Mouse (Mus musculus) liver, postnatal 0 days (tissue): Measurements from ENCODE around the gene Vps45. TPM values are rescaled to one million over a fixed set of nuclear protein-coding genes. Genes with fewer than 3 reads are reported as not detected.
A peak's percentile ranks its signal among the peaks of the same experiment; 100 is the strongest.

Experiments
- ATAC-seq: fragments of 200-750 bp; cut with Nextera tagmentation; 2 replicates; pipeline ENCODE4 v1.8.0; 2017; ENCODE audit warnings: mild to moderate bottlenecking, moderate library complexity
- DNase-seq: peaks from one replicate; pipeline ENCODE4 v3.0.0-alpha.2; 2016
- H3K27ac ChIP-seq: fragments of 300-500 bp; sonication (generic); 2 replicates; pipeline ENCODE4 v1.5.1; 2014; ENCODE audit warnings: antibody characterized with exemption, moderate library complexity, mild to moderate bottlenecking, low read depth
- H3K27me3 ChIP-seq: fragments of 300-500 bp; sonication (generic); 2 replicates; pipeline ENCODE4 v1.6.1; 2014; ENCODE audit warnings: low read length, control low read depth, mixed read lengths; ENCODE audit not compliant: insufficient read depth
- H3K36me3 ChIP-seq: fragments of 300-500 bp; sonication (generic); replicated peaks from 2 replicates; pipeline ENCODE4 v1.6.1; 2014; ENCODE audit warnings: mild to moderate bottlenecking, control low read depth, low read length, moderate library complexity, mixed read lengths; ENCODE audit not compliant: insufficient read depth
- H3K4me1 ChIP-seq: fragments of 300-500 bp; sonication (generic); 2 replicates; pipeline ENCODE4 v1.6.1; 2014; ENCODE audit warnings: antibody characterized with exemption, mild to moderate bottlenecking, control low read depth; ENCODE audit not compliant: insufficient read depth
- H3K4me2 ChIP-seq: fragments of 300-500 bp; sonication (generic); 2 replicates; pipeline ENCODE4 v1.6.1; 2014; ENCODE audit warnings: low read depth, mild to moderate bottlenecking, low read length, moderate library complexity, mixed read lengths
- H3K4me3 ChIP-seq: fragments of 300-500 bp; sonication (generic); 2 replicates; pipeline ENCODE4 v1.5.1; 2014; ENCODE audit warnings: low read depth, low read length
- H3K9ac ChIP-seq: fragments of 300-500 bp; sonication (generic); replicated peaks from 2 replicates; pipeline ENCODE4 v1.6.1; 2014; ENCODE audit warnings: mild to moderate bottlenecking, moderate library complexity
- H3K9me3 ChIP-seq: fragments of 300-500 bp; sonication (generic); 2 replicates; pipeline ENCODE4 v1.6.1; 2016; ENCODE audit warnings: mild to moderate bottlenecking, control low read depth, low read length, mixed read lengths
- CTCF ChIP-seq: sonication (generic); IDR thresholded peaks from 2 replicates; pipeline ENCODE4 v1.5.1; 2016; ENCODE audit warnings: antibody characterized with exemption, low read depth
- EP300 ChIP-seq: IDR thresholded peaks from 2 replicates; pipeline ENCODE4 v1.6.1; 2016; ENCODE audit warnings: antibody characterized with exemption, low read depth, mild to moderate bottlenecking
- WGBS: fragments of 180-500 bp; shearing (Covaris S2); extraction: QIAGEN DNeasy Blood & Tissue Kit; methylation state at CpG from one replicate; pipeline ENCODE4 v1.1.7; 2014; ENCODE audit not compliant: insufficient replicate concordance; 5-methylcytosine and 5-hydroxymethylcytosine counted together
- polyA plus RNA-seq: library from polyadenylated mRNA; unstranded; fragments of >200 nt; fragmentation: Nextera tagmentation; extraction: Ambion mirVana; gene quantifications from 2 replicates; pipeline ENCODE4 v1.2.1, GENCODE M21; 2015

Vps45 gene
- polyA plus RNA-seq, 1 experiment from 2014 or later = 12.5 TPM

DNA sequence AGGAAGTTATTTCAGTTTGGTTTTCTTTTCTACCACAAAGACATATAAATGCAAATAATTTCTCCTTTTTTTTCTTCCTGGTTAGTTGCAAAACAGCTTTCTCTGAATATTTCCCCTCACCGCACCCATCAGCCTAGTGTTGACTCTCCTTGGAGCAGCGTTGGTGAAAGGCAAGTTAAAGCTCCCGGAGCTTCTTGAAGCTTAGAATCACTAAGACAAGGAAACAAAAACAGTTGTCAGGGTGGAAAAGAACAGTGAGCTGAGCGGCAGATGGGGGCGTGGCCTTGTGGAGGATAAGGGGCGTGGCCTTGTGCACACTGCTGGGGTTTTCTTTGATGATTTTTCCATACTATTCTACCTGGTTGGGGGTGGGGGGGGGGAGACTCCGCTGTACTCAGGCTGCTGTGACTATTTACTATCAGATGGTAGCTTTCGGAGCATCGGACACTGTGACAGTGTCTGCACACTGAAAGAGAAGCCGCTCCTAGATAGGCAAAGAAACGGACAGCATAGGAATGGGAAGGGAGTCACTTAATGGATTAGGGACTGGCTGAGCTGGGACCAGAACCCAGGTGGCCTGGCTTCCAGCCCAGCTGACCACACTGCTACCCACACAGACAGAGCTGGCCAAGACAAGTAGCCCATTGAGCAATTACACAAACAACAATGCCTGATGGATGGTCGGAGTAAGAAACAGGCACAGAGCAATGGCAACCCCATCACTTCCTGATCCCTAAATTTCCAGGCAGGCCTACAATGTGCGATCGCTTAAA, 44.0 kb upstream of the Vps45 start:
- DNase-seq (peak; percentile 75), ATAC-seq (no peak)
- Histone ChIP-seq H3K36me3 (no peaks in the 10 kb centered on the region), H3K9ac (peak overlapping the region; percentile 41; the same call in 1 of the 2 replicates), H3K27ac (no peak overlapping the region), H3K9me3 (no peaks in the 10 kb centered on the region), H3K4me2 (peak overlapping the region; percentile 64), H3K4me1 (peaks cover 22% of the 10 kb centered on the region), H3K27me3 (no peaks in the 10 kb centered on the region), H3K4me3 (peak overlapping the region; percentile 37; the same call in 1 of the 2 replicates)
- TF ChIP-seq CTCF (no peak), EP300 (no peak)
- 24% methylated on average over 14 of the region's 14 CpGs for WGBS

GRCm38 (mm10) chr3:96098616-96099267, 40.5 kb upstream of the Vps45 start:
- Histone ChIP-seq H3K36me3 (no peaks in the 10 kb centered on the region), H3K9ac (no peak overlapping the region), H3K4me1 (peaks cover 12% of the 10 kb centered on the region), H3K4me2 (no peak overlapping the region), H3K27me3 (no peaks in the 10 kb centered on the region), H3K27ac (no peak overlapping the region), H3K9me3 (no peaks in the 10 kb centered on the region), H3K4me3 (no peak overlapping the region)
- peak; percentile 65 for DNase-seq
- 39% methylated on average over 7 of the region's 7 CpGs for WGBS
- TF ChIP-seq EP300 (no peak), CTCF (no peak)
- peak; percentile 38; the same call in 1 of the 2 replicates for ATAC-seq

- Histone ChIP-seq H3K4me2 (no peak overlapping the region), H3K27ac (no peak overlapping the region), H3K9ac (no peak overlapping the region), H3K4me3 (no peak overlapping the region), H3K4me1 (peaks cover 12% of the 10 kb centered on the region), H3K27me3 (no peaks in the 10 kb centered on the region), H3K36me3 (no peaks in the 10 kb centered on the region), H3K9me3 (no peaks in the 10 kb centered on the region)
- WGBS = 57% methylated on average over 4 of the region's 4 CpGs
- TF ChIP-seq CTCF = no peak
- TF ChIP-seq EP300 = no peak
- DNase-seq (no peak), ATAC-seq (no peak)
These were observed 39.9 kb upstream of the Vps45 start for GRCm38 (mm10) chr3:96098168-96098567.

DNA sequence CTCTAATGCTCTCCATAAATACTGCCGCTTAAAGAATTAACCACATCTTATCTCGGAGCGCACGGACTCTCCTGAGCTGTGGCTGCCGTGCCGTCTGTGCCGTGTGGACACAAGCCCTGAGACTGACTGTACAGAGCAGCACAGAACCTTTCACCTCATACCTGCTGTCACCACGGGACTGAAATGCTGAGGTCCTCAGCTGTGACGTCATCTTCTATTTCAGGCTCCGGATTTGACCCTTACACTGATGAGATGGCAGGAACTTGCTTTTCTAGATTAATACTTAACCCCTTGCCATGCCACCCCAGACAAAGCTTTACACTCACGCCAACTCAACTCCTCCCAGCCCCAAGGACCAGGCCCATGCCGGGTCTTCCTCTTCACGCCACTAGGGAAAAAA, 35.9 kb upstream of the Vps45 start:
- Histone ChIP-seq H3K4me2 (peak overlapping the region; percentile 36), H3K4me1 (peaks cover 3% of the 10 kb centered on the region; the same call in 1 of the 2 replicates), H3K4me3 (no peak overlapping the region), H3K27me3 (no peaks in the 10 kb centered on the region), H3K9ac (no peak overlapping the region), H3K27ac (no peak overlapping the region), H3K9me3 (no peaks in the 10 kb centered on the region), H3K36me3 (no peaks in the 10 kb centered on the region)
- ATAC-seq (peak; percentile 92), DNase-seq (peak; percentile 45)
- 52% methylated on average over 13 of the region's 13 CpGs for WGBS
- TF ChIP-seq EP300 = peak; percentile 58; the same call in 1 of the 2 replicates
- TF ChIP-seq CTCF = no peak

GRCm38 (mm10) chr3:96093509-96093908, 35.2 kb upstream of the Vps45 start:
- 66% methylated on average over 13 of the region's 13 CpGs for WGBS
- no peak overlapping the region for H3K4me3 ChIP-seq
- no peaks in the 10 kb centered on the region for H3K9me3 ChIP-seq
- no peaks in the 10 kb centered on the region; the same call in 1 of the 2 replicates for H3K4me1 ChIP-seq
- no peak for TF ChIP-seq EP300
- TF ChIP-seq CTCF = peak; percentile 23; the same call in 1 of the 2 replicates
- no peak overlapping the region for H3K9ac ChIP-seq
- H3K4me2 ChIP-seq = no peak overlapping the region
- no peaks in the 10 kb centered on the region for H3K36me3 ChIP-seq
- ATAC-seq (peak; percentile 50), DNase-seq (no peak)
- no peaks in the 10 kb centered on the region for H3K27me3 ChIP-seq
- no peak overlapping the region for H3K27ac ChIP-seq

GRCm38 (mm10) chr3:96091966-96092365, 33.7 kb upstream of the Vps45 start:
- Histone ChIP-seq H3K36me3 (no peaks in the 10 kb centered on the region), H3K4me1 (no peaks in the 10 kb centered on the region), H3K9me3 (no peaks in the 10 kb centered on the region), H3K4me3 (no peak overlapping the region), H3K27ac (no peak overlapping the region), H3K27me3 (no peaks in the 10 kb centered on the region), H3K9ac (no peak overlapping the region), H3K4me2 (no peak overlapping the region)
- ATAC-seq (no peak), DNase-seq (no peak)
- TF ChIP-seq EP300 (no peak), CTCF (no peak)
- WGBS = 73% methylated on average over 6 of the region's 6 CpGs
